Mouse (Mus musculus) cerebellum, adult 2 months (tissue): ENCODE measurements around the gene Rubcnl.

Experiments used
- CTCF ChIP-seq: fragments of 200-500 bp; IDR thresholded peaks from 2 replicates; pipeline ENCODE4 v1.5.1; 2011; ENCODE audit warnings: low read depth, mild to moderate bottlenecking, control low read depth, low read length, moderate library complexity, borderline replicate concordance; ENCODE audit not compliant: insufficient read depth
- POLR2A ChIP-seq: fragments of 200-500 bp; IDR thresholded peaks from 2 replicates; pipeline ENCODE4 v1.6.1; 2011; ENCODE audit warnings: low read length, control low read depth, borderline replicate concordance; ENCODE audit not compliant: insufficient read depth

DNA sequence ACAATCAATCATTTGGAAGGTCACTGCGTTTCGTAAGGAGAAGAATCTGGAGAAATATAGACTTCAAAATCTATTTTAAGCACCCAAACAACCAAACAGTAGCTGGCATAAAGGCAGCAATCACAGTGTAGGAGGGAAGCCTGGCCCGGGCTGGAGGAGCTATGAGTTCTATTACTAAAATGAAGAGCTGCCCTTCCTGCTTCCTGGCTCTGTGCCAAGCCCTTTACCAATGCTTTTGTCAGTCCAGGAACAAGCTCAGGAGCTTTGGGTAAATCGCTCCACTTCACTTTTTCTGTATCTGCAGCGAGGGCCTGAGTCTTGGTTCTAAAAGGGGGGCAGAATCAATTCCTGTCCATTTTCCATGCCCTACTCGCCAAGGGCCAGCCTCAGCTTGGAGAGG, 62.1 kb downstream of the Rubcnl start:
- no peak for TF ChIP-seq CTCF
- no peak for TF ChIP-seq POLR2A
